Mouse (Mus musculus) stomach, embryonic 16.5 days (tissue): ENCODE results near the gene Plcg2. TPM values are rescaled to one million over a fixed set of nuclear protein-coding genes. Genes with fewer than 3 reads are reported as not detected.

Source experiments
- ATAC-seq: fragments of 200-750 bp; cut with Nextera tagmentation; 2 replicates; pipeline ENCODE4 v1.8.0; 2017; ENCODE audit warnings: moderate number of reproducible peaks, moderate TSS enrichment; ENCODE audit not compliant: insufficient read depth, low FRiP score
- H3K27ac ChIP-seq: fragments of 300-500 bp; sonication (generic); 2 replicates; pipeline ENCODE4 v1.5.1; 2014; ENCODE audit warnings: low read length
- H3K27me3 ChIP-seq: fragments of 300-500 bp; sonication (generic); 2 replicates; pipeline ENCODE4 v1.6.1; 2014; ENCODE audit warnings: low read length, control low read depth, mixed read lengths; ENCODE audit not compliant: control insufficient read depth, insufficient read depth
- H3K36me3 ChIP-seq: fragments of 300-500 bp; sonication (generic); 2 replicates; pipeline ENCODE4 v1.6.1; 2014; ENCODE audit warnings: low read length; ENCODE audit not compliant: control insufficient read depth, insufficient read depth
- H3K4me1 ChIP-seq: fragments of 300-500 bp; sonication (generic); 2 replicates; pipeline ENCODE4 v1.6.1; 2014; ENCODE audit warnings: low read length, control low read depth, mixed read lengths; ENCODE audit not compliant: control insufficient read depth, insufficient read depth
- H3K4me2 ChIP-seq: fragments of 300-500 bp; sonication (generic); 2 replicates; pipeline ENCODE4 v1.6.1; 2014; ENCODE audit warnings: low read depth, low read length, mixed read lengths
- H3K4me3 ChIP-seq: fragments of 300-500 bp; sonication (generic); replicated peaks from 2 replicates; pipeline ENCODE4 v1.5.1; 2014; ENCODE audit warnings: mild to moderate bottlenecking, low read length
- H3K9ac ChIP-seq: fragments of 300-500 bp; sonication (generic); 2 replicates; pipeline ENCODE4 v1.6.1; 2014; ENCODE audit warnings: low read length
- H3K9me3 ChIP-seq: fragments of 300-500 bp; sonication (generic); replicated peaks from 2 replicates; pipeline ENCODE4 v1.6.1; 2016; ENCODE audit warnings: low read length, control low read depth; ENCODE audit not compliant: control insufficient read depth
- WGBS: fragments of 180-500 bp; shearing (Covaris S2); extraction: QIAGEN DNeasy Blood & Tissue Kit; methylation state at CpG from one replicate; pipeline ENCODE4 v1.1.7; 2014; 5-methylcytosine and 5-hydroxymethylcytosine counted together
- polyA plus RNA-seq: library from polyadenylated mRNA; unstranded; fragments of >200 nt; fragmentation: Nextera tagmentation; extraction: Ambion mirVana; gene quantifications from 2 replicates; pipeline ENCODE4 v1.2.1, GENCODE M21; 2015

Gene Plcg2
- polyA plus RNA-seq, 1 experiment from 2014 or later: 5.2 TPM

DNA sequence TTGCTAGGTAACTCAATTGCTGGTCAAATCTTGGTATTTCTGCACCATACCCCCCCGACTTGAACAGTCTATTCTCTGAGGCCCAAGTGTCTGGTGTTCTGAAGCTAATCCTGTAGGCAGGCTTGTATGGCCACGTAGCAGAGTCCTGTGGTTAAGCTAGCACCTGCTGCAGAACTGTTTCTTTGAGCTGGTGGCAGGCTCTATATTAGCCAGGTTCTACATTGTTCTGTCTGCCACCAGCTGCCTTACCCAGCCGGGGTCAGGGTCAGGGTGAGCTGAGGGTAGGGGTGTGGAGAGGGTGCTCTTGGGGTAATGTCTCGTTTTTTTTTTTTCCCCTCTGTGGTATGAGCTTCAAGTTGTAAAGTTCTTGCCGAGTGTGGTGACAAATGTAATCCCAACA, 31.1 kb downstream of the Plcg2 start:
- no peaks in the 10 kb centered on the region for H3K9me3 ChIP-seq
- no peak overlapping the region for H3K9ac ChIP-seq
- no peak overlapping the region for H3K4me2 ChIP-seq
- no peaks in the 10 kb centered on the region for H3K27me3 ChIP-seq
- H3K27ac ChIP-seq: no peak overlapping the region
- no peaks in the 10 kb centered on the region for H3K4me1 ChIP-seq
- H3K4me3 ChIP-seq: no peak overlapping the region
- 55% methylated on average over 5 of the region's 5 CpGs for WGBS
- no peak for ATAC-seq
- H3K36me3 ChIP-seq: no peaks in the 10 kb centered on the region

- Histone ChIP-seq H3K9me3 (0 out of 2 replicates have a peak, but pooled peaks cover 4% of the 10 kb centered on the region), H3K36me3 (no peaks in the 10 kb centered on the region), H3K4me1 (no peaks in the 10 kb centered on the region), H3K9ac (no peak overlapping the region), H3K27me3 (no peaks in the 10 kb centered on the region), H3K27ac (no peak overlapping the region), H3K4me2 (no peak overlapping the region), H3K4me3 (no peak overlapping the region)
- no peak for ATAC-seq
- 80% methylated on average over 15 of the region's 15 CpGs for WGBS
These were observed 34.4 kb downstream of the Plcg2 start for GRCm38 (mm10) chr8:117532381-117532972.

GRCm38 (mm10) chr8:117536862-117537261, 38.8 kb downstream of the Plcg2 start:
- Histone ChIP-seq H3K4me2 (no peak overlapping the region), H3K9me3 (0 out of 2 replicates have a peak, but pooled peaks cover 4% of the 10 kb centered on the region), H3K9ac (no peak overlapping the region), H3K27ac (no peak overlapping the region; the same call in 1 of the 2 replicates), H3K4me3 (no peak overlapping the region), H3K36me3 (no peaks in the 10 kb centered on the region), H3K4me1 (no peaks in the 10 kb centered on the region), H3K27me3 (no peaks in the 10 kb centered on the region)
- 56% methylated on average over 5 of the region's 6 CpGs for WGBS
- ATAC-seq: no peak

- 67% methylated on average over 7 of the region's 7 CpGs for WGBS
- no peaks in the 10 kb centered on the region for H3K27me3 ChIP-seq
- no peak overlapping the region for H3K27ac ChIP-seq
- no peak overlapping the region for H3K9ac ChIP-seq
- 0 out of 2 replicates have a peak, but pooled peaks cover 4% of the 10 kb centered on the region for H3K9me3 ChIP-seq
- no peaks in the 10 kb centered on the region for H3K4me1 ChIP-seq
- H3K36me3 ChIP-seq: no peaks in the 10 kb centered on the region
- no peak for ATAC-seq
- H3K4me2 ChIP-seq: no peak overlapping the region
- no peak overlapping the region for H3K4me3 ChIP-seq
These were observed 39.7 kb downstream of the Plcg2 start for GRCm38 (mm10) chr8:117537751-117538150.

GRCm38 (mm10) chr8:117542951-117543350, 44.9 kb downstream of the Plcg2 start:
- H3K4me1 ChIP-seq: no peaks in the 10 kb centered on the region
- H3K4me3 ChIP-seq: no peak overlapping the region
- H3K27me3 ChIP-seq: no peaks in the 10 kb centered on the region
- no peaks in the 10 kb centered on the region for H3K36me3 ChIP-seq
- H3K27ac ChIP-seq: no peak overlapping the region
- no peak overlapping the region for H3K4me2 ChIP-seq
- no peaks in the 10 kb centered on the region for H3K9me3 ChIP-seq
- H3K9ac ChIP-seq: no peak overlapping the region
- ATAC-seq: no peak

- Histone ChIP-seq H3K9me3 (no peaks in the 10 kb centered on the region), H3K27ac (no peak overlapping the region), H3K36me3 (no peaks in the 10 kb centered on the region), H3K27me3 (no peaks in the 10 kb centered on the region), H3K4me1 (no peaks in the 10 kb centered on the region), H3K4me2 (no peak overlapping the region), H3K9ac (no peak overlapping the region), H3K4me3 (no peak overlapping the region)
- no peak for ATAC-seq
- 64% methylated on average over 6 of the region's 6 CpGs for WGBS
These were observed 45.7 kb downstream of the Plcg2 start for GRCm38 (mm10) chr8:117543789-117544188.

DNA sequence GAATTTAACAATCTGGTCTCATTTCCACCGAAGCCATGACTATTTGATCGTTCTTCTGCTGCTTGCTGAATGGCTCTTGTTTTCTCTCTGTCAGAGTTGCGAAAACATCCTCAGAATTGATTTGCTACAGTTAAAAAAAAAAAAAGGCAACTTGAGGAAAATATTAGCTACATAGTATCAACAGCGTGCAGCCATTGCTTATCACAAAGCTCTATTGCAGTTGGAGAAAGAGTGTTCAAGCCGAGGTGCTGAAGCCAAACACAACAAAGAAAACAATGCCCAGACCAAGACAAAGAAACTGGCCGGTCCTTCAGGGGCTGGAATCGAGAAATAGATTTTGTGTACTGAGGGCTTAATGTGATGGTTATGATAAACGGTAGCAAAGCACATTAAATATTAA, 47.0 kb downstream of the Plcg2 start:
- Histone ChIP-seq H3K27ac (no peak overlapping the region), H3K4me2 (no peak overlapping the region), H3K9ac (no peak overlapping the region), H3K9me3 (no peaks in the 10 kb centered on the region), H3K4me3 (no peak overlapping the region), H3K4me1 (no peaks in the 10 kb centered on the region), H3K27me3 (no peaks in the 10 kb centered on the region), H3K36me3 (no peaks in the 10 kb centered on the region)
- no peak for ATAC-seq
- WGBS: 65% methylated on average over 8 of the region's 8 CpGs

- no peak; the same call in 1 of the 2 replicates for ATAC-seq
- Histone ChIP-seq H3K4me3 (no peak overlapping the region), H3K36me3 (no peaks in the 10 kb centered on the region), H3K27ac (no peak overlapping the region), H3K9ac (no peak overlapping the region), H3K9me3 (no peaks in the 10 kb centered on the region), H3K4me1 (no peaks in the 10 kb centered on the region), H3K27me3 (no peaks in the 10 kb centered on the region), H3K4me2 (no peak overlapping the region)
- 66% methylated on average over 5 of the region's 5 CpGs for WGBS
These were observed 48.3 kb downstream of the Plcg2 start for GRCm38 (mm10) chr8:117546386-117546785.

GRCm38 (mm10) chr8:117547945-117548344, 49.9 kb downstream of the Plcg2 start:
- ATAC-seq: no peak
- no peak overlapping the region for H3K27ac ChIP-seq
- H3K27me3 ChIP-seq: no peaks in the 10 kb centered on the region
- H3K9me3 ChIP-seq: no peaks in the 10 kb centered on the region
- no peak overlapping the region for H3K9ac ChIP-seq
- 85% methylated on average over 5 of the region's 5 CpGs for WGBS
- no peak overlapping the region for H3K4me3 ChIP-seq
- H3K36me3 ChIP-seq: no peaks in the 10 kb centered on the region
- no peak overlapping the region for H3K4me2 ChIP-seq
- H3K4me1 ChIP-seq: no peaks in the 10 kb centered on the region
